Mouse (Mus musculus) liver, embryonic 12.5 days (tissue): ENCODE data around the gene Fam135a. TPM values are rescaled to one million over a fixed set of nuclear protein-coding genes. Genes with fewer than 3 reads are reported as not detected.

Source experiments
- ATAC-seq: fragments of 200-750 bp; cut with Nextera tagmentation; 2 replicates; pipeline ENCODE4 v1.8.0; 2017; ENCODE audit warnings: moderate number of reproducible peaks, mild to moderate bottlenecking, moderate library complexity
- H3K27ac ChIP-seq: fragments of 300-500 bp; sonication (generic); 2 replicates; pipeline ENCODE4 v1.5.1; 2016; ENCODE audit warnings: mild to moderate bottlenecking
- H3K27me3 ChIP-seq: fragments of 300-500 bp; sonication (generic); replicated peaks from 2 replicates; pipeline ENCODE4 v1.6.1; 2016; ENCODE audit warnings: mild to moderate bottlenecking, moderate library complexity
- H3K36me3 ChIP-seq: fragments of 300-500 bp; sonication (generic); 2 replicates; pipeline ENCODE4 v1.6.1; 2016; ENCODE audit warnings: mild to moderate bottlenecking, moderate library complexity
- H3K4me1 ChIP-seq: fragments of 300-500 bp; sonication (generic); 2 replicates; pipeline ENCODE4 v1.6.1; 2016
- H3K4me2 ChIP-seq: fragments of 300-500 bp; sonication (generic); 2 replicates; pipeline ENCODE4 v1.6.1; 2016; ENCODE audit warnings: mild to moderate bottlenecking, moderate library complexity
- H3K4me3 ChIP-seq: fragments of 300-500 bp; sonication (generic); 2 replicates; pipeline ENCODE4 v1.5.1; 2016; ENCODE audit warnings: mild to moderate bottlenecking, moderate library complexity
- H3K9ac ChIP-seq: fragments of 300-500 bp; sonication (generic); 2 replicates; pipeline ENCODE4 v1.6.1; 2016; ENCODE audit warnings: mild to moderate bottlenecking, moderate library complexity
- H3K9me3 ChIP-seq: fragments of 300-500 bp; sonication (generic); replicated peaks from 2 replicates; pipeline ENCODE4 v1.6.1; 2016; ENCODE audit warnings: mild to moderate bottlenecking, moderate library complexity
- WGBS: fragments of 180-500 bp; shearing (Covaris S2); methylation state at CpG from one replicate; pipeline ENCODE4 v1.1.7; 2016; ENCODE audit not compliant: insufficient replicate concordance; 5-methylcytosine and 5-hydroxymethylcytosine counted together
- polyA plus RNA-seq: library from polyadenylated mRNA; unstranded; fragments of >200 nt; fragmentation: Nextera tagmentation; extraction: Ambion mirVana; gene quantifications from 2 replicates; pipeline ENCODE4 v1.2.1, GENCODE M21; 2016

Fam135a gene
- polyA plus RNA-seq, 1 experiment from 2014 or later: 7.8 TPM

DNA sequence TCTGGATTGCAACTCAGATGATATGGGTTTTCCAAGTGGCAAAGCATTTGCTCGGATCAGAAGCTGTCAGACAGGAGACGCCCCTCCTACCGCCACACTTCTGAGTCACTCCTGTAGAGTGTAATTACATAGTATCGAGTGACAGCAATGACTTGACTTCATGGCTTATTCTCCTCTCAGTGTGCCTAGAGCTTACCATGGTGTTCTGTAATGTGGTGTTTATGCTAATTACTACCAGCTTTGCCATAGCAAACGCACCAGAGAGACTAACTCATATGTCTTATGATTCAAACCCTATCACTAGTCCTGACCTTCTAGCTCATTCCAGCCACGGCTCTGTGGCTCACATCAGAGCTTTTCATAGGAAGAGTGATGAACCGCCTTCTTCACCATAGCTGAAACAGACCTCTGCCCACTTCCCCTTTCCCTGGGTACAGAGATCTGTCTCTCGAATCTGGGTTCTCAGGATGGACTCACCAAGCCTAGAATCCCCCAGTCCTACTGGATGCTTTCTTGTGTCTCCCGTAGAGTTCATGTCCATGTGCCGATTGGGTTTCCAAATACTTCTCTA lies 2.5 kb upstream of the Fam135a start:
- Histone ChIP-seq H3K4me2 (no peak overlapping the region), H3K9ac (no peak overlapping the region), H3K4me1 (no peaks in the 10 kb centered on the region), H3K4me3 (no peak overlapping the region), H3K27ac (no peak overlapping the region), H3K9me3 (no peaks in the 10 kb centered on the region), H3K27me3 (peaks cover 41% of the 10 kb centered on the region), H3K36me3 (no peaks in the 10 kb centered on the region)
- ATAC-seq: no peak
- 50% methylated on average over 10 of the region's 10 CpGs for WGBS

DNA sequence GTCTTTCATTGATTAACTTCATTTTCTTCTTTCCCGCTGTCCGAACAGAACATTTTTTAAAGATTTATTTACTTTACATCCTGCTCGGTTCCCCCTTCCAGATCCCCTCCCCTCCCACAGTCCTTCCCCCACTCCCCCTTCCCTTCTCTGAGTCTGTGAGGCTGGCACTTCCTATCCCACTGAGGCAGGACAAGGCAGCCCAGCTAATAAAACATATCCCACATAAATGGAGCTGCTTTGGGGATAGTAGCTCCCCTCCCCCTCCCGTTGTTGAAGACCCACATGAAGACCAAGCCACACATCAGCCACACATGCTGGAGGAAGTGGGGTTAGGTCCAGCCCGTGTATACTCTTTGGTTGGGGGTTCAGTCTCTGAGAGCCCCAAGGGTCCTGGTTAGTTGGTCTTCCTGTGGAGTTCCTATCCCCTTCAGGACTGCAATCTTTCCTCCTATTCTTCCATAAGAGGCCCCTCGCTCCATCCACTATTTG lies 773 bp upstream of the Fam135a start:
- WGBS: 54% methylated on average over 6 of the region's 6 CpGs
- peak overlapping the region; percentile 82 for H3K4me2 ChIP-seq
- H3K4me3 ChIP-seq: peak overlapping the region; percentile 67
- ATAC-seq: no peak
- H3K27ac ChIP-seq: no peak overlapping the region
- H3K9ac ChIP-seq: no peak overlapping the region
- no peaks in the 10 kb centered on the region for H3K36me3 ChIP-seq
- H3K27me3 ChIP-seq: peaks cover 46% of the 10 kb centered on the region
- no peaks in the 10 kb centered on the region for H3K4me1 ChIP-seq
- no peaks in the 10 kb centered on the region for H3K9me3 ChIP-seq

DNA sequence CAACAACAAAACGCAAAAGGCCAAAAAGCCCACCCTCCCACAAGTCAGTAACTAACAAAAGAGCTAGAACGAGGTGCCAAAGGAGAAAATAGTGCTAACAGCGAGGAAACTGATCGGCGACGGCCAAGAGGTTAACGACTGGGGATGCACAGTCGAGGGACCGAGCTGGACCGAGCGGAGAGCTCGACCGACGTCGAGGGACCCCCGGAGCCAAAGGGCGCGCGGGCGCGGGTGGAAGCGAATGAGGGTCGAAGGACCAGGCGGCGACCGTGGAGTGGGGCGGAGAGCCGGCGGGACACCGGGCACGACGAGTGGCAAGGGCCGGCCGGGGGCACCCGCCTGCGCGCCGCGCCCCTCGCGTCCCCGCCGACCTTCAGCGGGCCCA lies 608 bp downstream of the Fam135a start:
- H3K4me2 ChIP-seq: peak overlapping the region; percentile 82
- no peaks in the 10 kb centered on the region for H3K9me3 ChIP-seq
- no peaks in the 10 kb centered on the region for H3K4me1 ChIP-seq
- H3K27me3 ChIP-seq: peaks cover 46% of the 10 kb centered on the region
- peak overlapping the region; percentile 66 for H3K9ac ChIP-seq
- WGBS: under 1% methylated on average over 44 of the region's 44 CpGs
- peak; percentile 35 for ATAC-seq
- no peaks in the 10 kb centered on the region for H3K36me3 ChIP-seq
- peak overlapping the region; percentile 67 for H3K4me3 ChIP-seq
- peak overlapping the region; percentile 40; the same call in 1 of the 2 replicates for H3K27ac ChIP-seq

DNA sequence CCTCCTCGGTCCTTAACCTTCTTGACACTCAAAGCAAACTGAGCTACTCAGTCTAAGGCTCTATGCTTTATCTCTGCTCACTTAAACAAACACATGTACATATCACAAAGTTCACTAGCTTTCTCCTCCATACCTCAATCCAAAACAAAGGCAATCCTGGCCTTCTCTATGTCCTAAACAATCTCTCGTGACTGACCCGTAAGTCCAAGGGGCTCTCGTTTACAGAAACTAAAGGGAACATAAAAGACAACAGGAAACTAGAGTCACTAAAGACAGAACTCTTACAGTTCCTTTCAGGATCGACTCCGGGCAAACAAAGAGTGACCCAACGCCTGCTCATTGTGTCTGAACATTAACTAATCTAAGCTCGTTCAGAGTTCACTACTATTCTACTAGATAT lies 2.6 kb downstream of the Fam135a start:
- Histone ChIP-seq H3K9me3 (no peaks in the 10 kb centered on the region), H3K27ac (0 out of 2 replicates have a peak overlapping the region, but pooled peaks have one; percentile 45), H3K27me3 (peaks cover 41% of the 10 kb centered on the region), H3K4me1 (no peaks in the 10 kb centered on the region), H3K4me3 (no peak overlapping the region), H3K4me2 (0 out of 2 replicates have a peak overlapping the region, but pooled peaks have one; percentile 8), H3K36me3 (no peaks in the 10 kb centered on the region), H3K9ac (no peak overlapping the region)
- 44% methylated on average over 8 of the region's 8 CpGs for WGBS
- no peak for ATAC-seq

DNA sequence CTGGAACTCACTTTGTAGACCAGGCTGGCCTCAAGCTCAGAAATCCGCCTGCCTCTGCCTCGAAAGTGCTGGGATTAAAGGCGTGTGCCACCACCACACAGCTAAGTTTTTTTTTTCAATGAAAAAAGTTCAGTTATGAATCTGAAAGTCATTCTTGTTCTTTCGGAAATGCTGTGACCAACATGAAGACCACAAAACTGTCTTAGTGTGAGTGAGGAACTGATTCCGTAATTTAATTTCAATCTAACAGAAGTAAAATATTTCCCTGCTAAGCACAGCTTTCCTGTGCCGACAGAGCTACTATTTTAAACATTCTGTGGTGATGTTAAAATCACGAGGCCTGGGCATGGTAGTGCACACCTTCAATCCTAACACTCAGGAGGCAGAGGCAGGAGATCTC lies 7.7 kb downstream of the Fam135a start:
- no peaks in the 10 kb centered on the region for H3K36me3 ChIP-seq
- ATAC-seq: no peak
- no peaks in the 10 kb centered on the region for H3K9me3 ChIP-seq
- peaks cover 2% of the 10 kb centered on the region for H3K27me3 ChIP-seq
- H3K4me1 ChIP-seq: no peaks in the 10 kb centered on the region
- H3K9ac ChIP-seq: no peak overlapping the region
- no peak overlapping the region for H3K27ac ChIP-seq
- H3K4me2 ChIP-seq: no peak overlapping the region
- H3K4me3 ChIP-seq: no peak overlapping the region
- WGBS: 73% methylated on average over 7 of the region's 7 CpGs

DNA sequence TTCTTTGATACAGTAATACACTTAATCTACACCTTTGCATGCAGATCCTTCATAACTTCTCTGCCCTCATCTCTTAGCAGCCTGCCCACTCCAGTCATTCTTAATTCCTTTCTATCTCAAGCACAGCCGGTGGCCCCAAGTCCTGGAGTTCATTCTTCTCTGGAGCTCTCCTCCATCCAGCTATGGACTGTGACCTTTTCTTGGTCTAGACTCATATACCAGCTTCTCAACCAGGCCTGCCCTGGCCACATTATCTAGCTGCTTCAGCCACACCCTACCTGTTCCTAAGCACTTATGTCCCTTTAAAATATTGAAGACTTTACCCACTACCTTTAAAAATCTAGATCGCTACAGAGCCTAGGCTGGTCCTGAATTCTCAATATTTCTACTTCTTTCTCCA lies 9.5 kb downstream of the Fam135a start:
- Histone ChIP-seq H3K27ac (no peak overlapping the region), H3K36me3 (no peaks in the 10 kb centered on the region), H3K4me1 (no peaks in the 10 kb centered on the region), H3K27me3 (no peaks in the 10 kb centered on the region), H3K4me2 (no peak overlapping the region), H3K9me3 (no peaks in the 10 kb centered on the region), H3K4me3 (no peak overlapping the region), H3K9ac (no peak overlapping the region)
- ATAC-seq: no peak
- 69% methylated on average over 2 of the region's 2 CpGs for WGBS

DNA sequence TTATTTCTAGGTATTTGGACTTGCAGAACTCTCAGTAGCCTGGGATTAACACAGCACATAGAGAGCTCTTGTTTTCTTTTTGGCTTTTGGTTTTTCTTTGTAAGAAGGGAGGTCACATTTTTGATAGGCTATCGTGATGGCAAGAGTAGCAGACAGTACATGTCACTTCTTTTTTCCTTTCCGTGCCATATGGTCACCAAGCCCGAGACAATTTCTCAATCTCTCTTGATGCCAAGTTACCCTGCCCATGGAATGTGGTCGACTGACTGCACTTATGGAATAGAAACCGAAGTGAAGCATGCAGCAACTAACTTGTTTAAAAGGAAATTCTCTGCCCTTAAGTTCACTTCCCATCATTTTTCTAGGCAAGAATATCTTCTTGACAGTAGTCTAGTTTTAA lies 10.0 kb downstream of the Fam135a start:
- ATAC-seq: no peak
- Histone ChIP-seq H3K4me3 (no peak overlapping the region), H3K9ac (no peak overlapping the region), H3K36me3 (no peaks in the 10 kb centered on the region), H3K27me3 (no peaks in the 10 kb centered on the region), H3K4me1 (no peaks in the 10 kb centered on the region), H3K9me3 (no peaks in the 10 kb centered on the region), H3K27ac (no peak overlapping the region), H3K4me2 (no peak overlapping the region)
- WGBS: 48% methylated on average over 5 of the region's 5 CpGs

DNA sequence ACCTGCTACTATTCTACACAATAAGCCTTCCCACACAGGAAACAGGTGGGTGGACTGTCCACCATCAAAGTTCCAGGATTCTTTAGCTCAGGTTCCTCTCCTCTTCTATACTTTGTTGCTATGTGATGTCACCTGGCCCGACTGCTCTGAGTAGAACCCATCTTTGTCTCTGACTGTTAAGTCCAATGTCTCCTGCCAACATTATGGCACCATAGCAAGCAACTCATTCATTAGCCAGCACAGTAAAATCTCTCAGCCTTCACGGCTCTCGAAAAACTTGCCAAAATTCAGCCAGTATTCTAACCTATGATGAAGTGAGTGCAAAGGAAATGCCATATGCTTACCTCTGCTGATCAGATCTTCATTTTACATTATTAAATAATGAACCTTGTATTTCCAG lies 14.0 kb downstream of the Fam135a start:
- Histone ChIP-seq H3K4me2 (no peak overlapping the region), H3K9ac (no peak overlapping the region), H3K4me3 (no peak overlapping the region), H3K36me3 (no peaks in the 10 kb centered on the region), H3K27me3 (no peaks in the 10 kb centered on the region), H3K9me3 (no peaks in the 10 kb centered on the region), H3K4me1 (no peaks in the 10 kb centered on the region), H3K27ac (no peak overlapping the region)
- WGBS: 74% methylated on average over 3 of the region's 3 CpGs
- no peak for ATAC-seq

DNA sequence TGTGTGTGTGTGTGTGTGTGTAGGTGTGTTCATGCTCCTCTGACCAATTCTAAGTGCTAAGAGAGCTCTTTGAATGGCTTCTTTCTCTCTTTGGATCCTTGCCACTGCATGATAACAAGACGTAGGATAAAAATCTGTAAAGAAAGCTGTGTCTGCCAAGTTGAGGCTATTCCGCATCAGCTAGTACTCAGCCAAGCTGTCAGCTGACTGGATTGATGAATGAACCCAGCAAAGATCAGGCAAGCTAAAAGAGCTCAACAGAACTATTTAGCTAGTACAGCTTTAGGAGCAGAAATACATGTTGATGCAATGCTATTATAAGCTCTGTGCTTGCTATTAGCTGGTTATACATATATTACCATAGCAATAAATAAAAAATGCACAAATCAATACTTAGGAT lies 25.7 kb downstream of the Fam135a start:
- H3K9ac ChIP-seq: no peak overlapping the region
- H3K4me3 ChIP-seq: no peak overlapping the region
- no peaks in the 10 kb centered on the region for H3K27me3 ChIP-seq
- no peak overlapping the region for H3K27ac ChIP-seq
- H3K4me2 ChIP-seq: no peak overlapping the region
- no peaks in the 10 kb centered on the region for H3K4me1 ChIP-seq
- ATAC-seq: no peak
- H3K36me3 ChIP-seq: no peaks in the 10 kb centered on the region
- 67% methylated on average over 2 of the region's 2 CpGs for WGBS
- no peaks in the 10 kb centered on the region for H3K9me3 ChIP-seq

DNA sequence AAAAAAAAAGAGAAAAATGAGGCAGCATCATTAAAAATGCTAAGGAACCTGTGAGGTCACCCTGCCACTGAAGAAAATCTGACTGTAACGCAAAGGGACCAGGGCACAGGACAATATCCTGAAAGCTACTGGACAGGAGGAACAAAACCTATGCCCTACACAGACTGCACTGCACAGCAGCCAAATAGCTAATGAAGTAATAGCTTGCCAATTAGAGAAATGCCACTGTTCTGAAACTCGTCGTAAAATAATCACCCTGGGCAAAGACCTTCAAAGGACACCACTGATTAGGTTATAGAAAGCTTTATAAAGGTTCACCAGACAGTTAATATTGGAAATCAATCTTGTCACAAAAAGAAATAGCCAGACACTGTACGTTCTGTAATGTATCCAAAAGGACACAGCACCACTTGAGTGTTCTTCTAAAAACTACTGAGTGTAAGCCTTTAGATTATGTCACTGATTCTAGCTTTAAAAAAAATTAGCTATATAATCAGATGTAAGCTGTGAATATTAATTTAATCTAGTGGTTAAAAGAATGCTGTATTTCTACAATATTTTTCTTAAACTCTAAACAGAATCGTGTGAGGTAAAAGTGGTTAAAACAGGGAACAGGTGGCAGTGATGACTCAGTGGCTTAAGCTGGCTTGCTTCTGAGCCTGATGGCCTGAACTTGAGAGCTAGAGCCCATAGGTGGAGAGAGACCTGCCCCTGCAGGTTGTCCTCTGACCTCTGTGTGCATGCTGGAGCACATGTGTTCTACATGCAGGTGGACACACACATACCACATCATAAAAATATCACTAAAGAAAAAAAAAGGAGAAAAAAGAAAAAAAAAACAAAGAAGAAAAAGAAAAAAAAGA lies 26.5 kb downstream of the Fam135a start:
- 67% methylated on average over 5 of the region's 5 CpGs for WGBS
- 0 out of 2 replicates have a peak, but pooled peaks cover 3% of the 10 kb centered on the region for H3K36me3 ChIP-seq
- H3K9ac ChIP-seq: no peak overlapping the region
- no peaks in the 10 kb centered on the region for H3K27me3 ChIP-seq
- no peaks in the 10 kb centered on the region for H3K9me3 ChIP-seq
- ATAC-seq: no peak
- no peaks in the 10 kb centered on the region for H3K4me1 ChIP-seq
- no peak overlapping the region for H3K27ac ChIP-seq
- no peak overlapping the region for H3K4me2 ChIP-seq
- no peak overlapping the region for H3K4me3 ChIP-seq

DNA sequence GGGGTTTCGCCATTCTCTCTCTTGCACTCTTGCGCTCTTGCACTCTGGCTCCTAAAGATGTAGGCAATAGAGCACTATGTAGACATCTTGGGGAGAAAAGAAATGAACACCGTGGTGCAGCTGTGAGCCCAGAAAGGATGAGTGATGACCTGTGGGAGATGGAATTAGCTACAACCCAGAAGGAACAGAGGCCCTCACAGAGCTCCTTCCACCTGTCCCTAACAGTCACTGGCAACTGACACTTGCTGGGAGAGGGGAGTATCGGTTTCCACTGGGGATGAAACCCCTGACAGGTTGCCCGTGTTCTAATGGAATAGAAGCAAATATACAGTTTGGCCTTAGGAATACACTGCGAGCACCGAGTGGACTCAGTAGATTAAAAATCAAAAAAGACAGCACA lies 31.3 kb downstream of the Fam135a start:
- Histone ChIP-seq H3K27me3 (no peaks in the 10 kb centered on the region), H3K4me1 (no peaks in the 10 kb centered on the region)
- ATAC-seq: no peak

DNA sequence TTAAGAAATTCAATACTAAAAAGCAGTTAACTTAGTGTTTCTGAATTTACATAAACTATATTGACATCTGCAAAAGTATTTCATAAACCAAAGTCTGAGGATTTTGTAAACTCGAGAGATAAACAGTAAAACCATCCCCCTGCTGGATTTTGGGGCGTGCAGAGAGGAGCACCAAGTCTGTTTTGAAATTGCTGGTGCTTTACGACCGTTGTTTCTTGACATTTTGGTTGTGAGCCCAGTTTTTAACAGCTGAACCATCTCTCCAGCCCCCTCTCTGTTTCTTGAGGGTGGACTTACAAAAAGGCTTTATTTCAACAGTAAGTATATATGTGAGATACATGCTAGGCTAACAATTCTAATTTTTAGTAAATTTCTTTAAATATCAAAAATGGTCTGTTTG lies 33.4 kb downstream of the Fam135a start:
- Histone ChIP-seq H3K27me3 (no peaks in the 10 kb centered on the region), H3K9ac (no peak overlapping the region), H3K4me2 (no peak overlapping the region), H3K27ac (no peak overlapping the region), H3K9me3 (no peaks in the 10 kb centered on the region), H3K4me3 (no peak overlapping the region), H3K4me1 (no peaks in the 10 kb centered on the region), H3K36me3 (0 out of 2 replicates have a peak, but pooled peaks cover 3% of the 10 kb centered on the region)
- WGBS: 75% methylated on average over 4 of the region's 4 CpGs
- ATAC-seq: no peak

More for the DNA sequence above, 31.3 kb downstream of the Fam135a start:
- Histone ChIP-seq H3K9ac (no peak overlapping the region), H3K9me3 (no peaks in the 10 kb centered on the region), H3K4me3 (no peak overlapping the region), H3K36me3 (0 out of 2 replicates have a peak, but pooled peaks cover 3% of the 10 kb centered on the region), H3K27ac (no peak overlapping the region), H3K4me2 (no peak overlapping the region)
- 83% methylated on average over 7 of the region's 7 CpGs for WGBS
